Comparison of ENCODE assay signal across 8 mouse cellular contexts in genomic region chr11:95337846-95338342, GRCm38 (mm10). TPM values are rescaled to one million over a fixed set of nuclear protein-coding genes. Genes with fewer than 3 reads are reported as not detected.
DNase-seq lines count a peak whose midpoint lies in the region; ATAC-seq and TF ChIP-seq lines count a peak whose summit lies in the region.

No protein-coding gene starts in this region.

- TF ChIP-seq CTCF in kidney, adult 2 months (conservative IDR thresholded peaks at IDR 0.05; ENCODE audit: insufficient read depth, insufficient read length, low read depth, low read length): no peak
- TF ChIP-seq CTCF in hindbrain, postnatal 0 days (IDR thresholded peaks at IDR 0.05; ENCODE audit: low read depth): no peak

- H3K36me3 ChIP-seq in kidney, adult 2 months (ENCODE audit: control insufficient read depth, insufficient read depth, low read length): no peaks in the 10 kb centered on the region
- no peaks in the 10 kb centered on the region for H3K36me3 ChIP-seq in hindbrain, postnatal 0 days (ENCODE audit: insufficient read depth, low read length)
- H3K36me3 ChIP-seq in midbrain, embryonic 15.5 days (replicated peaks): no peaks in the 10 kb centered on the region

- H3K4me2 ChIP-seq in hindbrain, postnatal 0 days (ENCODE audit: low read depth, low read length): peak overlapping the region; percentile 99
- peak overlapping the region; percentile 94 for H3K4me2 ChIP-seq in midbrain, embryonic 15.5 days

- no peaks in the 10 kb centered on the region for H3K9me3 ChIP-seq in hindbrain, postnatal 0 days (ENCODE audit: low read length)
- H3K9me3 ChIP-seq in midbrain, embryonic 15.5 days: no peaks in the 10 kb centered on the region

- 0 out of 2 replicates have a peak overlapping the region, but pooled peaks have one; percentile 33 for H3K27ac ChIP-seq in kidney, adult 2 months (ENCODE audit: insufficient read depth, low read depth, low read length)
- H3K27ac ChIP-seq in hindbrain, postnatal 0 days: no peak overlapping the region
- no peak overlapping the region for H3K27ac ChIP-seq in midbrain, embryonic 15.5 days

- H3K4me3 ChIP-seq in kidney, adult 2 months (ENCODE audit: insufficient read depth, low read depth, low read length): peak overlapping the region; percentile 38; the same call in 1 of the 2 replicates
- peak overlapping the region; percentile 84 for H3K4me3 ChIP-seq in hindbrain, postnatal 0 days (ENCODE audit: low read length)
- peak overlapping the region; percentile 88 for H3K4me3 ChIP-seq in midbrain, embryonic 15.5 days

- TF ChIP-seq POLR2A in kidney, adult 2 months (IDR thresholded peaks at IDR 0.05; ENCODE audit: low read depth, low read length): no peak

- no peaks in the 10 kb centered on the region for H3K27me3 ChIP-seq in kidney, adult 2 months (replicated peaks; ENCODE audit: control insufficient read depth, insufficient read depth, low read length)
- H3K27me3 ChIP-seq in hindbrain, postnatal 0 days (ENCODE audit: insufficient read depth, low read length): no peaks in the 10 kb centered on the region
- peaks cover 10% of the 10 kb centered on the region; the same call in 1 of the 2 replicates for H3K27me3 ChIP-seq in midbrain, embryonic 15.5 days (replicated peaks)

- no peak for DNase-seq in kidney, adult 2 months
- DNase-seq in kidney, adult 9 months: no peak
- DNase-seq in T-cell, adult 2 months (ENCODE audit: low spot score): peak; percentile 53
- DNase-seq in hindbrain, postnatal 0 days (ENCODE audit: low spot score): no peak
- DNase-seq in gastrocnemius, adult 18-20 months (ENCODE audit: low spot score): no peak
- no peak for DNase-seq in adrenal gland, adult (ENCODE audit: inconsistent age in 2 of 2, low spot score in 1 of 2)
- no peak for DNase-seq in ovary, postnatal 10 days (ENCODE audit: low spot score)

- H3K9ac ChIP-seq in hindbrain, postnatal 0 days (replicated peaks; ENCODE audit: low read length): peak overlapping the region; percentile 68; the same call in 1 of the 2 replicates
- H3K9ac ChIP-seq in midbrain, embryonic 15.5 days: no peak overlapping the region

- 31% methylated on average over 9 of the region's 9 CpGs for WGBS in kidney, adult 2 months
- 28% methylated on average over 9 of the region's 9 CpGs for WGBS in hindbrain, postnatal 0 days
- WGBS in midbrain, embryonic 15.5 days: 39% methylated on average over 9 of the region's 9 CpGs

- ATAC-seq in hindbrain, postnatal 0 days: no peak
- ATAC-seq in midbrain, embryonic 15.5 days (replicated peaks): no peak

- H3K4me1 ChIP-seq in kidney, adult 2 months (ENCODE audit: control insufficient read depth, insufficient read depth, low read length): peaks cover 17% of the 10 kb centered on the region; the same call in 1 of the 2 replicates
- H3K4me1 ChIP-seq in hindbrain, postnatal 0 days (ENCODE audit: insufficient read depth, low read length): peaks cover 6% of the 10 kb centered on the region; the same call in 1 of the 2 replicates
- peaks cover 16% of the 10 kb centered on the region for H3K4me1 ChIP-seq in midbrain, embryonic 15.5 days

RNA-seq across cellular contexts. Expression of gene Fam117a, which starts 1.1 kb away (rescaled TPM):
- 20.8 and 22.7 TPM in 2 replicates for polyA plus RNA-seq in kidney, adult 2 months (2012; rRNA removed)
- 5.6 and 10.7 TPM in 2 replicates for total RNA-seq in hindbrain, postnatal 0 days (2014; rRNA removed)
- 1.9 and 2.8 TPM in 2 replicates for polyA plus RNA-seq in hindbrain, postnatal 0 days (2015; fragmentation: Nextera tagmentation; extraction: Ambion mirVana)
- polyA plus RNA-seq in midbrain, embryonic 15.5 days (2015; fragmentation: Nextera tagmentation; extraction: Ambion mirVana): 2.2 and 2.3 TPM in 2 replicates
- 1 to 10 TPM; 1.6 to 2.6 TPM for total RNA-seq in gastrocnemius, adult 18-20 months (2021)

RNA-seq across cellular contexts. Expression of gene Kat7, which starts 27.8 kb away (rescaled TPM):
- 27.3 and 30.0 TPM in 2 replicates for polyA plus RNA-seq in kidney, adult 2 months (2012; rRNA removed)
- total RNA-seq in hindbrain, postnatal 0 days (2014; rRNA removed): 64.4 and 69.0 TPM in 2 replicates
- polyA plus RNA-seq in hindbrain, postnatal 0 days (2015; fragmentation: Nextera tagmentation; extraction: Ambion mirVana): 59.0 and 66.6 TPM in 2 replicates
- 62.8 and 69.6 TPM in 2 replicates for polyA plus RNA-seq in midbrain, embryonic 15.5 days (2015; fragmentation: Nextera tagmentation; extraction: Ambion mirVana)
- 10 to 100 TPM; 19.7 to 23.9 TPM for total RNA-seq in gastrocnemius, adult 18-20 months (2021)

RNA-seq across cellular contexts. Expression of gene Slc35b1, which starts 46.6 kb away (rescaled TPM):
- 63.6 and 70.6 TPM in 2 replicates for polyA plus RNA-seq in kidney, adult 2 months (2012; rRNA removed)
- total RNA-seq in hindbrain, postnatal 0 days (2014; rRNA removed): 107 and 109 TPM in 2 replicates
- 158 and 159 TPM in 2 replicates for polyA plus RNA-seq in hindbrain, postnatal 0 days (2015; fragmentation: Nextera tagmentation; extraction: Ambion mirVana)
- 143 TPM in 2 replicates for polyA plus RNA-seq in midbrain, embryonic 15.5 days (2015; fragmentation: Nextera tagmentation; extraction: Ambion mirVana)
- total RNA-seq in gastrocnemius, adult 18-20 months (2021): 10 to 100 TPM; 43.9 to 44.1 TPM

Comparison
In these comparisons a context has a peak if more than half of its experiments do, and no peak if none do; other contexts are left out.
1. H3K4me3 ChIP-seq: peak in every context shown above with its lines; median percentile 88 in midbrain, embryonic 15.5 days; 84 in hindbrain, postnatal 0 days; 38 in kidney, adult 2 months.